Mouse (Mus musculus) heart, embryonic 16.5 days (tissue): ENCODE results near the gene Pde11a. TPM values are rescaled to one million over a fixed set of nuclear protein-coding genes. Genes with fewer than 3 reads are reported as not detected.

ENCODE experiments used
- ATAC-seq: fragments of 200-750 bp; cut with Nextera tagmentation; replicated peaks from 2 replicates; pipeline ENCODE4 v1.8.0; 2017; ENCODE audit warnings: moderate number of reproducible peaks; ENCODE audit not compliant: insufficient read depth, low FRiP score; ENCODE audit errors: extremely low read depth
- H3K27ac ChIP-seq: fragments of 300-500 bp; sonication (generic); 2 replicates; pipeline ENCODE4 v1.5.1; 2014; ENCODE audit warnings: mild to moderate bottlenecking, low read length, control low read depth, moderate library complexity
- H3K27me3 ChIP-seq: fragments of 300-500 bp; sonication (generic); 2 replicates; pipeline ENCODE4 v1.6.1; 2014; ENCODE audit warnings: low read length, mixed read lengths; ENCODE audit not compliant: control insufficient read depth, insufficient read depth
- H3K36me3 ChIP-seq: fragments of 300-500 bp; sonication (generic); 2 replicates; pipeline ENCODE4 v1.6.1; 2014; ENCODE audit not compliant: control insufficient read depth, insufficient read depth
- H3K4me1 ChIP-seq: fragments of 300-500 bp; sonication (generic); 2 replicates; pipeline ENCODE4 v1.6.1; 2014; ENCODE audit warnings: low read length, mixed read lengths; ENCODE audit not compliant: control insufficient read depth, insufficient read depth
- H3K4me2 ChIP-seq: fragments of 300-500 bp; sonication (generic); 2 replicates; pipeline ENCODE4 v1.6.1; 2014; ENCODE audit warnings: low read depth, mild to moderate bottlenecking, control low read depth, low read length
- H3K4me3 ChIP-seq: fragments of 300-500 bp; sonication (generic); 2 replicates; pipeline ENCODE4 v1.5.1; 2014; ENCODE audit warnings: mild to moderate bottlenecking, control low read depth, low read length
- H3K9ac ChIP-seq: fragments of 300-500 bp; sonication (generic); 2 replicates; pipeline ENCODE4 v1.6.1; 2014; ENCODE audit warnings: low read length, control low read depth
- H3K9me3 ChIP-seq: fragments of 300-500 bp; sonication (generic); replicated peaks from 2 replicates; pipeline ENCODE4 v1.6.1; 2016; ENCODE audit warnings: low read length; ENCODE audit not compliant: control insufficient read depth
- WGBS: fragments of 180-500 bp; shearing (Covaris S2); extraction: QIAGEN DNeasy Blood & Tissue Kit; methylation state at CpG from one replicate; pipeline ENCODE4 v1.1.7; 2014; 5-methylcytosine and 5-hydroxymethylcytosine counted together
- polyA plus RNA-seq: library from polyadenylated mRNA; unstranded; fragments of >200 nt; fragmentation: Nextera tagmentation; extraction: Ambion mirVana; gene quantifications from 2 replicates; pipeline ENCODE4 v1.2.1, GENCODE M21; 2015

Gene Pde11a
- polyA plus RNA-seq, 1 experiment from 2014 or later: 0.11 TPM

DNA sequence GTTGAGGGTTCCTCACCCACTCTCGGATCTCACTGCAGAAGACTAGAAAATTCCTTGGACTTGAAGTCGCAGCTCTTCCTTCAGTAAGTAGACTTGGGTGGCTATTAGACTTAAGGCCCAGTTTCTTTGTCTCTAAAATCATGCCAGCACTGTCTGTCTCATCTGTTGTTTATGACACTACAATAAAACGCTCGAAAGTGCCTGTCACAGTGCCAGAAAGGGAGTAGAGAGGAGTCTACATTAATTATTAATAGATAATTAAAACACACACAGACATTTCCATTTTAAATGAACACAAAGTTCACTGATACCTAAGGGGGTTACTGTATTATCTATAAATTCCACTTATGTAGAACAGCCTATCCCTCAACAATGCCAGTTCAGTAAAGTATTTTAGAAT is 287.7 kb downstream of the Pde11a start:
- no peaks in the 10 kb centered on the region for H3K36me3 ChIP-seq
- no peaks in the 10 kb centered on the region for H3K9me3 ChIP-seq
- H3K4me1 ChIP-seq: no peaks in the 10 kb centered on the region; the same call in 1 of the 2 replicates
- H3K4me2 ChIP-seq: no peak overlapping the region
- WGBS: 81% methylated on average over 4 of the region's 4 CpGs
- H3K4me3 ChIP-seq: no peak overlapping the region
- H3K27ac ChIP-seq: no peak overlapping the region
- no peaks in the 10 kb centered on the region for H3K27me3 ChIP-seq
- H3K9ac ChIP-seq: no peak overlapping the region
- no peak for ATAC-seq

DNA sequence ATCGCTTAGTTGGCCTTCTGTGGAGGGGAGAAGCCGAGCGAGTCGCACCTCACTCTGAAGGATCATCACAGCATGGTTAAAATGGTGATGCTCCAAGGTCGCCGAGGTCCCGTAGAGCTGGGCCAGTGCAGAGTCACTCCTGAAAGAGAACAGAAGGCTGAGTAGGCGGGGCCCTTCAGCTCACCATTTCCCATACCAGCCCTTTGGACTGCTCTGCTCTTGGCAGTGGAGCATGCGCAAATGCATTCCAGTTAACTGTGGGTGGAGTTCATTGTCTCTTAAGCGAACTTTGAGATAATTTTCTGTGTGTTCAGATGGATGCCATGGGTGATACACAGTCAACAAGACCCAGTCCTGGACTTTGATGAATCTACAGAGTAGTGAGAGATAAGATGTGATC is 288.5 kb downstream of the Pde11a start:
- H3K27ac ChIP-seq: no peak overlapping the region
- no peaks in the 10 kb centered on the region for H3K36me3 ChIP-seq
- no peaks in the 10 kb centered on the region for H3K4me1 ChIP-seq
- no peaks in the 10 kb centered on the region for H3K27me3 ChIP-seq
- 59% methylated on average over 10 of the region's 10 CpGs for WGBS
- no peak overlapping the region for H3K9ac ChIP-seq
- no peak overlapping the region for H3K4me2 ChIP-seq
- ATAC-seq: no peak
- no peaks in the 10 kb centered on the region for H3K9me3 ChIP-seq
- H3K4me3 ChIP-seq: no peak overlapping the region

DNA sequence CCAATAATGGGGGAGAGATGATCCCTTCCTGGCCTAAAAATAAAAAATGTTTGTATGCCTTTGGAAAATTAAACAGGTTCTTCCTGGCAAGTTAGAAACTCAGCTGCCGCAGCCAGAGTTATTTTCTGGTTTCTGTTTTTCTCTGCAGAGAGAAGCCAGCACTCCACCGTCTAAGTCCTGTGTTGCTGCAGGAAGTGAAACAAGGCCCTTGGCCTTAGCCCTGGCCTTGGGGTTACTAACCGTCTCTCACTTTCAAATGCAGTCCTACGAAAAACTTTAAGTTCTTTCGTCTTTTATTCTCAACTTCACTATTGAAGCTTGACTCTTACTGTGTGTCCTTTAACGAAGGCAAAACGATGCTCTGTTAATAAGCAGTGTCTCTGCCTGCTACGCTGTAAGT is 289.0 kb downstream of the Pde11a start:
- ATAC-seq: no peak
- no peaks in the 10 kb centered on the region for H3K27me3 ChIP-seq
- WGBS: 73% methylated on average over 8 of the region's 8 CpGs

DNA sequence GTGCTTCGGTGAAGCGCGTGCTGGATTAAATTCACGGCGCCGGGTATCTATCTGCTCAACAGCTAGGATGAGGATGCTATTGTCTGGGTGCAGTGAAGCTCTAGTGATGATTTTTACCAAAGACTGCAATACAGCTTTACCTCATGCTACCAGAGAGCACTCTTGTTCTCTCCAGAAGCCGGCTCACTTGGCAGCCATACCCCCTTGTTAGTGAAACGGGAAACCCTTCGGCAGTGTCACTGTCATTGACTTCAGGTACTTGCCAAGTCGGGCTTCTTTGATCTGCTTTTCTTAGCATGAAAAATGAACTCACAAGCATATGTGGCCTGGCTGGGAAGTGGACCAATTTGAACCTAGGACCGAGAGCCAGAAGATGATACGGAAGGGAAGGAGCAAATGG is 290.8 kb downstream of the Pde11a start:
- ATAC-seq: no peak

More for the DNA sequence above, 289.0 kb downstream of the Pde11a start:
- Histone ChIP-seq H3K4me3 (no peak overlapping the region), H3K27ac (no peak overlapping the region), H3K9ac (no peak overlapping the region), H3K9me3 (no peaks in the 10 kb centered on the region), H3K36me3 (no peaks in the 10 kb centered on the region), H3K4me2 (no peak overlapping the region), H3K4me1 (no peaks in the 10 kb centered on the region)

DNA sequence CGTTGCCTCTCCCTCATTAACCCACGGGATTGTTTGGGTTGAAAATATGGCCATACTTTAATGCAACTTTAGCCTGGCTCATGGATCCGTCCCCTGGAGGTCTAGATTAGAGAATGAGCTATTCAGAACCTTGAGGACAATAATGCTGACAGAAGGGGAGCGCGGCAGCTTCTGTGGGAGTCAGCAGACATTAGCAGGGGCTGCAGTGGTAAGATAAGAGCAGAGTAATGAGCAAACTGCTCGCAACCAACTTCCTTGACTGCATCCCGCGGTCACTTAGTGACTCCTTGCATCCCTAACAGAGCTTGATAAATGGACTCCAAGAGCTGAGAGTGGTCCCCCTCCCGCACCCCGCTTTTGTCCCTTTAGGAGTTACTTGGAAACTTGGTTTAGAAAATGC is 296.4 kb downstream of the Pde11a start:
- Histone ChIP-seq H3K4me2 (no peak overlapping the region), H3K27me3 (no peaks in the 10 kb centered on the region), H3K4me3 (no peak overlapping the region), H3K36me3 (no peaks in the 10 kb centered on the region), H3K9ac (no peak overlapping the region), H3K4me1 (no peaks in the 10 kb centered on the region), H3K27ac (no peak overlapping the region), H3K9me3 (no peaks in the 10 kb centered on the region)
- no peak for ATAC-seq
- 61% methylated on average over 10 of the region's 10 CpGs for WGBS

More for the DNA sequence above, 290.8 kb downstream of the Pde11a start:
- H3K27me3 ChIP-seq: no peaks in the 10 kb centered on the region
- H3K4me2 ChIP-seq: no peak overlapping the region
- H3K4me3 ChIP-seq: no peak overlapping the region
- no peaks in the 10 kb centered on the region for H3K4me1 ChIP-seq
- H3K9me3 ChIP-seq: no peaks in the 10 kb centered on the region
- H3K27ac ChIP-seq: no peak overlapping the region
- WGBS: 83% methylated on average over 12 of the region's 12 CpGs
- no peaks in the 10 kb centered on the region for H3K36me3 ChIP-seq
- no peak overlapping the region for H3K9ac ChIP-seq

DNA sequence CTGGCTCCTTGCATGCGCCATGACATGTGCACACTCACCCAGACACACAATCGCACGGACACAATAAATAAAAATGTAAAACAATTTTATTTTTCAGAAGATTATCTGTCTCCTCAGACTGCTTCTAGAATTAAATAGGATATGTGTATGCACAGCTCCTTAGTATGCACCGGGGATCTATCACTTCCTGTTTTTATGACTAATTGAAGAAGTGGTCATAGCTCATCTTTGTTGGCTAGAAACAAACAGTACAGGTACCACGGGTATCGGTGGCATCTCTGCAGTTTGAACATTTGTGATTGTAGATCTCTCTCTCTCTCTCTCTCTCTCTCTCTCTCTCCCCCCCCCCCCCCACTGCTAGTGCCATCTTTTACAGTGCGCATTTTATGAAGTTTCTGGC is 298.5 kb downstream of the Pde11a start:
- Histone ChIP-seq H3K4me3 (no peak overlapping the region), H3K4me2 (no peak overlapping the region), H3K9me3 (no peaks in the 10 kb centered on the region), H3K9ac (no peak overlapping the region), H3K27me3 (no peaks in the 10 kb centered on the region), H3K27ac (no peak overlapping the region), H3K4me1 (no peaks in the 10 kb centered on the region), H3K36me3 (no peaks in the 10 kb centered on the region)
- 88% methylated on average over 7 of the region's 7 CpGs for WGBS
- no peak for ATAC-seq

DNA sequence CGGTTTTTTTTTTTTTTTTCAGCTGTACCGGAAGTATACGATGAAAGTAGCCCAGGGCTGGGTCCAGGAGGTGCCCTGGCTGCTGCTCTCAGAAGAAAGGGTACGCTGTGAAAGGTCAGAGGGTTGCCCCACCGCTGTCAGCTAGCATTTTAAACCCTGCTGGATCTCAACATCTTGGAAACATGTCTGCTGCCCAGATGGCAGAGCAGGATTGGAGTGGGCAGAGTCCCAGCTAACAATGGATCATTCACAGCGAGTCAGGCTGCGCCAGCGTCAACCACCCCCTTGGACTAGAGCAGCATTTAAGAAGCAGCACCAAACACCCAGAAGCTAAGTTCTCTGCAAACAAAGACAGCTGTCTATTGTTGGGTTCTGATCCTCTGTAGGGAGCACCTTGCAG is 308.5 kb downstream of the Pde11a start:
- no peaks in the 10 kb centered on the region for H3K27me3 ChIP-seq
- no peak overlapping the region for H3K9ac ChIP-seq
- ATAC-seq: no peak
- H3K9me3 ChIP-seq: no peaks in the 10 kb centered on the region
- H3K4me3 ChIP-seq: no peak overlapping the region
- H3K36me3 ChIP-seq: no peaks in the 10 kb centered on the region
- H3K27ac ChIP-seq: no peak overlapping the region
- H3K4me1 ChIP-seq: peaks cover 17% of the 10 kb centered on the region
- H3K4me2 ChIP-seq: no peak overlapping the region
- 60% methylated on average over 8 of the region's 8 CpGs for WGBS

DNA sequence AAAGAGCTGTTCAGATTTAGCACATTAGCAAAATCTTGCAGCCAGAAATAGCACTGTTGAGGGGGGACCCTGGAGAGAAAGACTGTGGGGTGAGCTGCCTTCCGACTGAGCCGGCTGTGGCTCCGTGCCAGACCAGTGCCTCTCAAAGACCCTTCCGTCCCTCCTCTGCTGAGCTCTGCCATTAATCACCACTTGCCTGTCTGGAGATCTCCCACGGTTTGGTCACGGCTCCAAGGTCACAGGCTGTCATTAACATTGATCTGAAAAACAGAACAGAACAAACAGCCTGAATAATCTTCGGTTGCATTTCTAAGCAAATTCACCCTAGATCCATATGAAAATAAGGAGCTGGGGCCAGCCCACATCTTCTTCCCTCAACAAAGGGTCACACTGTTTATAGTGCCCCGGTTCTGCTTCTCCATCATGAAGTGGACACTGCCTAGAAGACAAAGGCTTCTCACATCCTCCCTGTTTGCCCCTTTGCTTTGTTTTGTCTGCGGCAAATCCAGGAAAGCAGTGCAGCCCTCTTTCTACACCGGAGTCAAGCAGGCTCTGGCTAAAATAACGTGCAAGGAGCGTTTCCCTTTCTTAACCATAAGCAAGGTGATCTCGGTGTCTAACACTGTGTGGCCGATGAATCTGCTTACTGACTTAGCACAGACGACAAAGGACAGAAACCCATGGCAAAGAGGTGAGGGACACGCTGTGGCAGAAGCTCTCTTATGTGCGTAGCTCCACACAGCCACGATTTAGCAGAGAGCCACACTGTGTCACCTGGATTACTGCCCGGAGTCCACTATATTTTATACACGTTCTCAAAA is 309.3 kb downstream of the Pde11a start:
- peak; percentile 70; the same call in 1 of the 2 replicates for ATAC-seq
- Histone ChIP-seq H3K27me3 (no peaks in the 10 kb centered on the region), H3K36me3 (no peaks in the 10 kb centered on the region), H3K9me3 (no peaks in the 10 kb centered on the region), H3K4me3 (no peak overlapping the region; the same call in 1 of the 2 replicates), H3K27ac (peak overlapping the region; percentile 33), H3K4me1 (peaks cover 17% of the 10 kb centered on the region), H3K4me2 (peak overlapping the region; percentile 51), H3K9ac (peak overlapping the region; percentile 51)
- WGBS: 25% methylated on average over 20 of the region's 20 CpGs

DNA sequence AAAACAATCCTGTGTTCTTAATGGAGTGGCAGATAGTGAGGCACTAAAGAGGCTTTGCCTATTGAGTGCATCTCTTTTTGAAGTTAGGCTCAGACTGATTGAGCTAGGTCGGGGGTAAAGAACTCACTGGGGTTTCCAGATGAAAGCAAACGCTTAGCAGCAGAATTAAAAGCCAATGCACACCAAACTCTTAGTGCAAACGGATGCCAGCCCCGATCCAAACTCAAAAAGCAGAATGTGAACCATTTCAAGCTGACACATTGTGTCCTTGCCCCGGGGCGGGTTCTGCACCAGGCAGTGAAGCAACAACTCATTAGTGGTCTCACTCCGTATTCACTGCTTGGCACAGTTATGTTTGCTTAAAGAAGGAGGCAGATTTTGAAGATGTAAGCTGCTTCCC is 321.7 kb downstream of the Pde11a start:
- no peak for ATAC-seq
- Histone ChIP-seq H3K27me3 (no peaks in the 10 kb centered on the region), H3K4me3 (no peak overlapping the region), H3K9me3 (no peaks in the 10 kb centered on the region), H3K4me1 (no peaks in the 10 kb centered on the region), H3K36me3 (no peaks in the 10 kb centered on the region), H3K4me2 (no peak overlapping the region), H3K27ac (no peak overlapping the region), H3K9ac (no peak overlapping the region)
- 28% methylated on average over 7 of the region's 7 CpGs for WGBS
